Mouse (Mus musculus) E14TG2a.4 (cell line): ENCODE results near the gene Gm3149.
"Not testable (repeated sequence)": the region's sequence is repeated elsewhere in the genome, so short reads cannot be mapped to it uniquely, and the experiment has no call there.

Experiments used
- CTCF ChIP-seq: conservative IDR thresholded peaks from 2 replicates; pipeline ENCODE4 v1.5.1; 2014; ENCODE audit warnings: low read length
- POU5F1 ChIP-seq: IDR thresholded peaks from 2 replicates; pipeline ENCODE4 v1.6.1; 2014; ENCODE audit warnings: low read length, borderline replicate concordance

GRCm38 (mm10) chr14:4368991-4369390 is 51.9 kb downstream of the Gm3149 start:
- TF ChIP-seq CTCF, POU5F1: not testable (repeated sequence)
